Mouse (Mus musculus) frontal cortex, postnatal 14 days (tissue): ENCODE measurements around the gene Fgf15.
"Not testable (repeated sequence)": the region's sequence is repeated elsewhere in the genome, so short reads cannot be mapped to it uniquely, and the experiment has no call there.

Source experiments
- DNase-seq, 2 experiments: peaks; one replicate each; pipeline ENCODE4 v3.0.0; 2022; ENCODE audit warnings: low spot score in 2 of 2

The Fgf15 gene

DNA sequence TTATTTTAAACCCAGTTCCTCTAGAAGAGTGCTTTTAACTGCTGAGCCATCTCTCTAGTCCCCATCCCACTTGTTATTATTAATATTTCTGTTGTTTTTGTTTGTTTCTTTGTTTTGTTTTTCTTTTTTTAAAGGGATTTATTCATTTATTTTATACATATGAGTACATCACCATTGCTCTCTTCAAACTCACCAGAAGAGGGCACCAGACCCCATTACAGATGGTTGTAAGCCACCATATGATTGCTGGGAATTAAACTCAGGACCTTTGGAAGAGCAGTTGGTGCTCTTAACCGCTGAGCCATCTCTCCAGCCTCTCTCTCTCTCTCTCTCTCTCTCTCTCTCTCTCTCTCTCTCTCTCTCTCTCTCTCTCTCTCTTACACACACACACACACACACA, 5.7 kb upstream of the Fgf15 start:
- not testable (repeated sequence) for DNase-seq

DNA sequence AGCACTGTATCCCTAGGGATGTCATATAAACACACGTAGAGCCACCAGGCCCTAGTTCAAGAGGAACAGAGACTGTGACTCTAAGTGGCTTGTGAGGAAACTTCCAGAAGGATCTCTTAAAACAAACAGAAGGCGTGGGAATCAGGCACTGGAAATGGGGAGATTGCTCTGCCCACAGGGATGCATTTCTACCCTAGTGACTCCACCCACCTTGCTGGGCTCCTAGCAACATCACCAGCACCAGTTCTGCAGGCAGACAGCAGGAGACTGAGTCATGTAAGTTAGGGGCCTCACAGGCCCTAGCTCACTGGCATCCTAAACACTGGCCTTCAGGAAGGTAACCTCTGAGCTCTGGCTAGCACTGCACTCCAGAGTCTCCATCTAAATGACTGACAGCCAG, 4.5 kb upstream of the Fgf15 start:
- no peak for DNase-seq

DNA sequence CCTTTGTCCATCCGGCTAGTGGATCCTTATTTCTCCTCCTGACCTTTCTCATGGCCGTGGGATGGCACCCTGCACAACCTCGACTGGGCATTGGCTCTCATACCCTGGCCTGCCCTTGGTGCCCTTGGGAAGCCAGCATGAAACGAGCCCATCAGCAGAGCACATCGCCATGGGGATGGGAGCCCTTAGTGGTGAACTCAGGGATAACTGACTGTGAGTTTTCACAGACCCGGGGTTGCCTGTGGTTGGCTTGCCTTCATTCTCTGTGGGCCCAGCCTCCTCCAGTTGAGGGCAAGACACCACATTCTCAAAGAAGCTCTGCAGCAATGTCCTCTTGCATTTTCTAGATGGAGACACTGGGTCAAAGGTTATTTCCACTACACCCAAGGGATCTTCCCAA, 4.0 kb upstream of the Fgf15 start:
- DNase-seq, result no peak

DNA sequence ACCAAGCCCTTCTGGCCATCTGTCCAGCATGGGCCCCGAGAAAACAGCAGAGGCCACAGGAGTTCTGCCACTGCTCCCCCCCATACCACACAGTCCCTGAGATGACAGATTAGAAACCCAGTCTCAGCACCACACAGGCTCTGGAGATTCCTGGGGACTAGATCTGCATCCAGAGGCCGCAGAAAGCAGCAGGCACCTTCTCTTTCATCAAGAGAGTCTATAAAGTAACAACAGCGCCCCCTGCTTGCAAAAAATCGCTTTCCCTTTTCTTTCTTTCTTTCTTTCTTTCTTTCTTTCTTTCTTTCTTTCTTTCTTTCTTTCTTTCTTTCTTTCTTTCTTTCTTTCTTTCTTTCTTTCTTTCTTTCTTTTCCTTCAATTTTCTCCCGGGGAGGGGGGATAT, 2.1 kb upstream of the Fgf15 start:
- DNase-seq, result no peak

DNA sequence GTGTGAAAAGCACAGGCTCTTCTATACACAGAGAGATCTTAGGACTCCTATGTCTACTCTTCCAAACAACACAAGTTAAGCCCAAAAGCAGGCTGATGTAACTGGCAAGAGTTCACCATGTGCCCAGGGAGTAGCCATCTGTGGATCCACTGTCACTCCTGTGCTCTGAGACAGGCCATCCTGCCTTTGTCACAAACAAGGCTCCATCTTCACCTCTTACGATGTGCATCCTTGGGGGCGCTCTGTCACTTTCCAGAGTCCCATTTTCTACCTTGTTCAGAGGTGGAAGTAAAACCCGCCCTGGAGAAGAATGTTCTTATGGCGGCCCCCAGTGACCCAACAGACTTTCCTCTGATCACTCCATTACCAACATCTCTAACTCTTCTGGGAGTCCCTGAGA, 1.6 kb upstream of the Fgf15 start:
- no peak for DNase-seq

DNA sequence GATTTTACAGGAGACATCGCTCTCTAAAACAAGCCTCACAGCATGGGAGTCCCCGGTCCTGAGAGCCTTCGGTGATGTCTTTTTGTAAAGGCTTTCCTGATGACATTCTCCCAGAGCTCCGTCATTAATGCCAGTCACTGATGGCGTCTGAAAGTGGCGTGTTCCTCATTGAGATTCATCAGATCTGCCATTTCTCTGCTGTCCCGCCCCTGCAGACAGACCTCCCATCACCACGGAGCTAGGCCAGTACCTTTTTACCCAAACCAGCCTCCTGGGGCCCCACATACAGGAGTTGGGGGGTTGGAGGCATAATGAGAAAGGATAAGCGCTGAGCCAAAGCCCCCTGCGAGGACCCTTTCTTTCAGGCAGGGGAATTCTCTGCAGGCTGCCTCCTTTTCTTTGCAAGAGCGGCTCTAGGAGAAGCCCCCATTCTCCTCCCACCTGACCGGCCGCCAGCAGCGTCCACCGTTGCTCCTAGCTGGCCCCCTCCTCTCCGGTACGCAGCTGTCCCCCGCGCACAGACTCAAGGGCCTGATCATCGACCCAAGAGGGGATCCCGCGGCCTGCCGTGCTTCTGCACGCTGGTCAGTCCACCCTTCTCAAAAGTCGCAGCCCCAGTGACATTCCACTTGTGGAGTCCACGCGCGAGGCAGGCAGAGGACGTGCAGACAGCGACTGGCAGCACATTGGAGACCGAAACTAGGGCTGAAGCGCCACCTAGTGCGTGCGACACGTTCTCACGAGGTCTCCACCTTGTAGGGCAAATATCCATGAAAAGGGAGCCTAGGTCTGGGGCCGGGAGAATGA, 823 bp upstream of the Fgf15 start:
- peak in 1 of 2 experiments; percentile 73 for DNase-seq

DNA sequence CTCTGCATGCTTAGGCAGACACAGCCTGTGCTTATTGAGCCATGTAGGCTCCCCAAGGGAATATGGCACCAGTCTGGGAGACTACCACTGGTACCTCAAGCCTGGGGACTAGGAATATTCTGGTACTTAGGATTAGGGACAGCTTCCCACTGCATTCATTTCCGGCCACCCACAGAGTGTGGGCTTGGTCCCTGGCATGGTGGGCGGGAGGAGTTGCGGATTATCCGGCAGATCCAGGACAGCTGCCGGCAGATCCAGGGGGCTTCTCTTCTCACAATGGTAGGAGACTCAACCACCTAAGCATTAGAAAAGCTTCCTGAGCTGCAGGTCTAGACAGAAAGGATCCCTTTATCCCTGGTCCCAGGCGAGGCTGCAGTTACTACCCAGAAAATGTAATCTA, 2.2 kb downstream of the Fgf15 start:
- no peak for DNase-seq

DNA sequence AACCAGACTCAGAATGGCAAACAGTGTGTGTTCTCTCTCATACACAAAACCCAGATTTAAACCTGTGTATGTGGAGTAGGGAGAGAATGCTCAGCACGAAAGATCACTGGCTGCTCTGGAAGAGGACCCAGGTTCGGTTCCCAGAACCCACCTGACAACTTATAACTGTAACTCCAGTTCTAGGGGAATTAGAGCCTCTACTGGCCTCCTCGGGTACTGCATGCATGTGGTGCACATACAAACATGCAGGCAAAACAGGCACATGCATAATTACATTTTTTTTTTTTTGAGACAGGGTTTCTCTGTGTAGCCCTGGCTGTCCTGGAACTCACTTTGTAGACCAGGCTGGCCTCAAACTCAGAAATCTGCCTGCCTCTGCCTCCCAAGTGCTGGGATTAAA, 9.2 kb downstream of the Fgf15 start:
- not testable (repeated sequence) for DNase-seq

DNA sequence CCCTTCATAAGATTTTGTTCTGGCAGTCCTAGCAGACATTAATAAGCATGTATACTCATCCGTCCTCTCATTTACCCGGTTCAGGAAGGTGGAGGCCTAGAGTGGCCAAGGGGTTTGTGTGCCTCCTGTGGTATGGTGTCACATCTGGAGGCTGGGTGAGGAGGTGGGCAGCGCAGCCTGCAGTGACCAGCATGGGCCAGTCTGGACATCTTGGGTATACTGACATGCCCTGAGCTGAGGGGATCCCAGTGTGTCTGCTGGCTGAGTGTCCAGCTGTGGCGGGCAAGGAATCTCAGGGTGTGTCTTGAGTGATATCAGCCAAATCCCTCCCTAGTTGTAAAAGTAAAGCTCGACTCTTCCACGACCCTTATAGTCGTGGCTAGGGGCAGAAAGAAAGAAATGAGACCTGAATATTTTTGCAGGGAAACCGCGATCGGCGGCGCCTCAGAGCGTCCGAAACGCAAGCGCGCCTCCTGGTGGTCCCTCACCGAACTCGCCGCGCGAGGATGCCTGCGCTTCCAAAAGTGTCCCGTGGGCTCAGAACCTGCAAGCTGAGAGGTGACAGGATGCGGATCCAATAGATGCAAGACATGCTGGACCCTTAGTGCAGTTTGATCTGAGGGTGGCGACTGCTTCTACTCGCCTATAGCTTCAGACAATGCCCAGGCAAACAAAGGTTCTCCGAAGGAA, 10.5 kb downstream of the Fgf15 start:
- peak in 1 of 2 experiments; percentile 59 for DNase-seq

DNA sequence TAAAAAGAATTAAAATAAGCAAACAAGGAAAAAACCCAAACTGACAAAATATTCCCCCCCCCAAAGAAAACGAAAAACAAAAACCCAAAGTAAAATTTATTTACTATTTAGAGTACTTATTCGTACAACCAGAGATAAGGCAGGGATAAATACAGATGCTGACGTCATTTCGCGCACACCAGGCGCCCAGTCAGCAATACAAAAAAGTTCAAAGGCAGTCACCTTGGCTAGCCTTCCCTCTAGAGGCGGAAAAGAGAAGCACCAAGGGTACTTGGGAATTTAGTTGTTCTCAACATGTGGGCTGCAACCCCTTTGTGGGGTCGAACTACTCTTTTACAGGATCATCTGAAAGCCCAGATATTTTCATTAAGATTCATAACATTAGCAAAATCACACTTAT, 11.5 kb downstream of the Fgf15 start:
- no peak for DNase-seq

DNA sequence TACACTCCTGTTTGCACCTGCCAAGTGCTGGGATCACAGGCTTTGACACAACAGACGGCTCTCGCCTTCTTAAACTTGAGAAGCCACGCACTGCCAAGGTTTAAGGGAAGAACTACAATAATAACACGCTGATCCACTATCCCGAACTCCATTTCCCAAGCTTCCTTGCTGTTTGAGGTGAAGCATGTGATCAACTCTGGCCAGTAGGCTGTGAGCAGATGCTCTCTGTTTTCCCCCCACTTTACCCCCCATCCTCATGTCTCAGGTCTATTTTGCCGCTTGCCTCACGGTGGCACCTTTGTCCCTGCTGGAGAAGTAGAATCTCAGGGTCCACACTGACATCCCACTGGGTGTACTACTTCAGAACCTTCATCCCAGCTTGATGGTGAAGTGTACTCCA, 12.4 kb downstream of the Fgf15 start:
- no peak for DNase-seq

DNA sequence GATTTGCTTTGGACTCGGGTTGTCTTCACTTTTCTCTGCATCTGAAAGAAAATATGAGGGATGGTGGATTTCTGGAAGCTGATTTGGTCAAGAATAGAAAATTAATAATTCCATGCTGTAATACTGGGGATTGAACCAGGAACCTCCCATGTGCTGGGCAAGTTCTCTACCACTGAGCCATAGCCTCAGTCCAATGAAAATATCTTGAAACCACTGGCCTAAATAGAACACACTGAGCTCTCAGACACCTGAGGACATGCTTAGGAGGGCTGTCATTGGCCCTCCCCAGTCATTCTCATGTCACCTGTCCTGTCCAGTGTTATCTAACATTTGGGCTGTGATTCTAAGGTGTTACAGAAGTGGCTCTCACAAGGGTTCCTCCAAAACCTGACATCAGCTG, 14.8 kb downstream of the Fgf15 start:
- no peak for DNase-seq

DNA sequence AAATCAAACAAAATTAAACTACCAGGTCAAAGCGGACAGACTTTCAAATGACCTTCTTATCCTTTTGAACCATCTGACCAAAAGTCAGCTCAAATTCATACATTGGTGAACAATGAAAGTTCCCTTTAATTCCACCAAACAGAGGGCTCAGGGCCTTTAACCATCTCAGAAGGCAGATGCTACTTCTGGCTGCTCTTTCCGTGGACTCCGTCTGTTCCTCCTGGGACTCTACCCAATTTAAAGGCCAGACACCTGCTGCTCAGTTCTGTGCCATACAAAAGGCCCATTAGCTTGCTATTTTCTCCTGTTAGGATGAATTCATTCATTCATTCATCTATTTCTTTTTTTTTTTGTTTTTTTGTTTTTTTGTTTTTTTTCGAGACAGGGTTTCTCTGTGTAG, 16.6 kb downstream of the Fgf15 start:
- no peak for DNase-seq

DNA sequence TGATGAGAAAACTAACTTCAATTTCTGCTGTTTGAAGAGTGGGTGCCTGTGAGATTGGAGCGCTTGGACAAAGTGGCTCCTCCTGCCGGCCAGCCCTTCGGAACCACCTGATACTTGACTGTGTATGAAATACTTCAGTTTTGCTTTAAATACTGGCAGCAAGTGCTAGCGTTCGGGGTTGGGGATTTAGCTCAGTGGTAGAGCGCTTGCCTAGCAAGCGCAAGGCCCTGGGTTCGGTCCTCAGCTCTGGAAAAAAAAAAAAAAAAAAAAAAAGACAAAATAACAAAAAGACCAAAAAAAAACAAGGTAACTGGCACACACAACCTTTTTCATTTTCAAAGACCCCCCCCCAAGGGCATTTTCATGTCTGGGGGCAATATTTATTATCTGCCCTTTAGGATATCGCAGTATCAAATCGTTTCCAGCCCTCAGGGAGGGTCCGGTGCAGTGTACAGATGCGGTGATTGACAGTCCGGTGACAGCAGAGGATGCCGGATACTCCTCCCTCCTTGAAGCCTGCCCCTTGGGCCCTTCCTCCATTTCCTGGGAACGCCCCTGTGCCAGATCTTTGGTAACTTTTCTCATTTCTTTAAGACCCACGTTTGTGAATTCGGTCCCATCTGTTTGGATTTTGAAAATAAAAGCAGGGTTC, 18.1 kb downstream of the Fgf15 start:
- peak in 1 of 2 experiments; percentile 77 for DNase-seq

DNA sequence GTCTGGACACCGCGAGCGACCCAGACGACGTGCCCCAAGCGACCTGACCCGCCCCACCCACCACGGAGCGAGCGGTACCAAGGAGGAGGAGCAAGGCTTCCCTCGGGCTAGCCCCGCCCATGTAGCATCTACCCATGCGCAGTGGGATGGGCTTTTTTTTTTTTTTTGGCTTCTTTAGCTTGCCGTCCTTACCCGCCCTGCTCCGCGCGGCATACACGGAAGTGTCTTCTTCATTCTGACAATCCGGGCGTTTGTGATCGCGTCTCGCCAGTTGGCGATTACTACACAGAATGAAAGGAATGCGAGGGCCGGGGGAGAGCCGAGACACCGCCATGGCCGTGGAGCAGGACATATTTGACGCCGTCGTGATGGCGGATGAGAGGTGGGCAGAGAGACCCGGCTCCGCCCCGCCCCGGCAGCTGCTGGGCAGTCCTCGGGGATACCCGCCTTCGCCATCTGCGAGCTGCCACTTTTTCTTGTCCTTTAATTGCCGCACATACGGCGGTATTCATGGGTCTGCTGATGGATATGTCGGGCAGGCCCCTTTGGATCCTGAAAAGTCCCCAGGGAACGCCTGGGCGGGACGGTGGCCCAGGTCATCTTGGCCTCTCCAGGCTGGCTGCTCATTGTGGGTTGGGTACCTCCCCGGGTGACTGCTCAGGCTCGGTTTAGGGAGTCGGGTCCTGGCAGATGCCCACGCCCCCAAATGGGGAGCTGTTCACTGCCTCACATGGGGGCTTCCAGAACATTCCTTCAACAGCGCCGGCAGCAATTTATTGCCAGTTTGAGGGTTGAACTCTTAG, 18.8 kb downstream of the Fgf15 start, which contains the start of gene LTO1:
Gene LTO1, plus strand, starts transcription at position 153 of the 803 bp plus-strand sequence.
- DNase-seq, result peak; percentile 84 to 86

DNA sequence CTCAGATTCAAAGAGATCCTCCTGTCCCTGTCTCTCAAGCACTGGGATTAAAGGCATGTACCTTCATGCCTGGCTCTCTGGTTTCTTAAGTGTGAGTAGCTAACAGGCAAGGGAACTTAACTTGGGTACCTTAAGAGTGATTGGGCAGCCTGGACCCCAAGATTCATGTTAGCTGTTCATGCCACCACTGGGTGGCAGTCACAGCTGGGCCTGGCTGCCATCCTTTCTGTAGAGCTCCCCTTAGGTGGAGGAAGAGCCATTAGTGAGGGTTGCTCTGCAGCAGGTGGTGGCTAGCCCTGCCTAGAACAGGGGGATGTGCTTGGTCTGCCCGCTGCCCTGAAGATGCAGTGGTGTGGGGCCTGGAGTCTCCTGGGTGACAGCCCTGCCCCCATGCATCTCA, 22.5 kb downstream of the Fgf15 start:
- DNase-seq, result no peak

DNA sequence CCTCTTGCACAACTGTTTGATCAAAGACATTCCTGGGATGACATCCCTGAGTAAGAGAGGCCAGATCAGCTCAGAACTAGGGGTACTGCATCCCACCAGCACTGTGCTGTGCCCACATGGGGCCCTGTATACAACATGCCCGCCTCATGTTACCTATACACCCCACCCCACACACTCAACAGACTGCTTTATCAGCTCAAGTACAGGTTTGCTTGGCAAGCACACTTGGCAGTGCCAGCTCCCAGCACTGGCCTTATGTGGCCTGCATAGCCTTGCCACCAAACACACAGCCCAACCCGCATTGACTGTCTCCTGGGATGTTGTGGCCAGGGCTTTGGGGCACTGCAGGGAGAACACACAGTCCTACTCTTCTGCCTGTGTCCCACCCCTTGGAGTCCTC, 31.3 kb downstream of the Fgf15 start:
- no peak for DNase-seq

DNA sequence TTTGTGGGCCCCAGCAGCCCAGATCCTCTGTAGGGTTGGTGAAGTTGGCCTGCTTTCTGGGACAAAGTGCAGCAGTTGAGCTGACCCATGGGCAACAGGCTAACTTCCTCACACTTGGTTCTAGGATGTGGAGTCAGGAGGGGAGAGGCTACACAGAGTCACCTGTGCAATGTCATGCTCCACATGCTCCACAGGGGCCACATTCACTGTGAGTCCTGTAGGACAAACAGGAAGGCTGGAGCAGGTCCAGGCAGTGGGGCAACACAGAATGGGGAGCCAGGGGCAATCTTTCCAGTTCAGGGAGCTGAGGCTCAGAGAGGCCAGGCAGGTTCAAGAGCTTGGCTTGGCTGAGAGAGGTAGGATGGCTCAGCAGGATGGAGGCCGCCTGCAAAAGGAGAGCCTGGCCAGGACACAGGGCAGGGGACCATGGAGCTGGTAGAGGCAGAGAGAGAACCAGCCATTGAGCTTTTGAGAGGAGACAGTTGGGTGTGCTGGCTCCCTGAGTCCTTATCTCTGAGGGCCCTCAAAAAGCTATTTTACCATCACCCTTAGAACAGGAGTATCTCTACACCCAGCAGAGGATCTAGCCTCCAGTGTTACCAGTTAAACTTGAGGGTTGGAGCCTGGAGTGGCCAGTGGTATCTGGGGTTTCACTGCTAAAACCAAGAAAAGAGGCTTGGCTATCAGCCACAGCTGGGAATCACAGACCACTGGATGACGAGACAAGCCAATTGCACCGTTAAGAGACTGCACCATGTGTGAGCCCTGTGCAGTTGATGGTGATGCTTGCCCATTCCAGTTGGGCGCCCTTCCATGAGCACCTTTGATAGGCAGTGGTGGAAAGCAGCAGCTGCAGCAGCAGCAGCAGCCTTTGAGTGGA, 31.9 kb downstream of the Fgf15 start:
- no peak for DNase-seq

DNA sequence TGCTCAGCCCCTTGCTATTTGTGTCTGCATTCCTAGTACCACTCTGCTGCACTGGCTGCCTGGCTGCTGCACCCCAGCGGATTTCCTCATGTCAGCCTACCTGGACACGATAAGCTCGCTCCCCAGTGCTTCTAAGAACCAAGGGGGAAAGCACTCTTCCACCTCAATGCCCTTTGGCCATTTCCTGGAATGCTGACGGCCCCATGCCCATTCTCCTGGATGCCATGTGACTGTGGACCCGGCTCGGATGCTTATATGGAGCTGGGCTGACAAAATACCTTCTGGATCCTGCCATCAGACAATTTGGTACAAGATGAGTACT, 32.5 kb downstream of the Fgf15 start:
- DNase-seq, result no peak

DNA sequence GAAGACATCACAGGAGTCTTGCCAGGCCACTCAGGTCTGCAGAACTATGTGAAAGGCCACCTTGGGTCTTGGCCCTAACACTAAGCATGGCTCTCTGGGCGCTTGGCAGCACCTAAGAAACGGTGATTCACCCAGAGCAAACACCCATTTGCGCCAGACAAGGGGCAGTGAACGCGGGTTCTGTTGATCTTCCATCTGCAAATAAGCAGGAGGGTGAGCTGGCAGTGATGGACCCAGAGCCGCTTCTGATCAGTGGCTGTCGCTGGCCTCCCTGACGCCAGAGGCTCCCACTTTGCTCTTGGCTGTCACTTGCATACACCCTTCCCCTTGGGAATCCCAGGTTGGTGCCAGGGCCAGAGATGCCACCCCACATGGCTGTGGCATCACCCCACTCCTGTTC, 33.2 kb downstream of the Fgf15 start:
- no peak for DNase-seq

DNA sequence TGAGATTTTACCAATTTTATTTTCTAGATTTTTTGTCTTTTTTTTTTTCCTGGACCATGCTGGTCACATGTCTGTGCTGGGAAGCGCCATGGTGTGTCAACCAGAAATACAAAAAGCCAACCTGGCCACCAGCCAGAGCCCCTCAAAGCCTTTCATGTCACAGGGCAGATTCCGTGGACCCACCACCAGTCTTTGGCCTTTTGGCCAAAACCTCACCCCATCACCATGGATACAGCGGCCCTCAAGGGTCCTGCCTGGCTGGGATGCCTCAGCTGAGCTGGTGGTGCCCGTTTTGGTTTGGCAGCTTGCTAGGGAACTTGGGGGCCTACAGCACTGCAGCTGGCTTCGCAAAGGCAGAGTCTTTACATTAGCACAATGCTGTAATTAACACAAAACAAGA, 33.6 kb downstream of the Fgf15 start:
- DNase-seq, result no peak
